Mouse (Mus musculus): ENCODE measurements around the gene Dusp1. TPM values are rescaled to one million over a fixed set of nuclear protein-coding genes. Genes with fewer than 3 reads are reported as not detected.

The Dusp1 gene
- polyA plus RNA-seq, 1 experiment, result 58.4 TPM

- no peak overlapping the region for H3K27ac ChIP-seq (ENCODE audit: insufficient read depth, low read length)
- TF ChIP-seq POLR2A (IDR thresholded peaks at IDR 0.05; ENCODE audit: insufficient read depth, low read length) (no peak), EP300 (IDR thresholded peaks at IDR 0.05; ENCODE audit: insufficient read depth, low read depth, low read length) (no peak), CTCF (IDR thresholded peaks at IDR 0.05; ENCODE audit: low read depth, low read length) (no peak)
- no peak overlapping the region for H3K9ac ChIP-seq (ENCODE audit: low read depth, poor library complexity, severe bottlenecking)
- H3K4me1 ChIP-seq (ENCODE audit: control insufficient read depth, insufficient read depth, low read length), result peaks cover 3% of the 10 kb centered on the region
- no peaks in the 10 kb centered on the region for H3K36me3 ChIP-seq (ENCODE audit: control insufficient read depth, insufficient read depth, low read length, poor library complexity, severe bottlenecking)
- H3K27me3 ChIP-seq (ENCODE audit: control insufficient read depth, insufficient read depth, low read length, poor library complexity, severe bottlenecking), result no peaks in the 10 kb centered on the region
- no peaks in the 10 kb centered on the region for H3K9me3 ChIP-seq (replicated peaks; ENCODE audit: control insufficient read depth, insufficient read depth, low read length, poor library complexity, severe bottlenecking)
- no peak overlapping the region for H3K4me3 ChIP-seq (ENCODE audit: low read depth, low read length)
Observed at GRCm38 (mm10) chr17:26464481-26464880, 97.4 kb downstream of the Dusp1 start.

- H3K4me1 ChIP-seq (ENCODE audit: control insufficient read depth, insufficient read depth, low read length), result peaks cover 3% of the 10 kb centered on the region
- no peaks in the 10 kb centered on the region for H3K36me3 ChIP-seq (ENCODE audit: control insufficient read depth, insufficient read depth, low read length, poor library complexity, severe bottlenecking)
- no peak overlapping the region for H3K27ac ChIP-seq (ENCODE audit: insufficient read depth, low read length)
- no peaks in the 10 kb centered on the region for H3K9me3 ChIP-seq (replicated peaks; ENCODE audit: control insufficient read depth, insufficient read depth, low read length, poor library complexity, severe bottlenecking)
- H3K4me3 ChIP-seq (ENCODE audit: low read depth, low read length), result no peak overlapping the region
- H3K27me3 ChIP-seq (ENCODE audit: control insufficient read depth, insufficient read depth, low read length, poor library complexity, severe bottlenecking), result no peaks in the 10 kb centered on the region
- no peak overlapping the region for H3K9ac ChIP-seq (ENCODE audit: low read depth, poor library complexity, severe bottlenecking)
- no peak for TF ChIP-seq POLR2A (IDR thresholded peaks at IDR 0.05; ENCODE audit: insufficient read depth, low read length)
- TF ChIP-seq CTCF (IDR thresholded peaks at IDR 0.05; ENCODE audit: low read depth, low read length), result no peak
- TF ChIP-seq EP300 (IDR thresholded peaks at IDR 0.05; ENCODE audit: insufficient read depth, low read depth, low read length), result no peak
Observed at GRCm38 (mm10) chr17:26463984-26464383, 97.9 kb downstream of the Dusp1 start.

GRCm38 (mm10) chr17:26463432-26463831 is 98.5 kb downstream of the Dusp1 start:
- Histone ChIP-seq H3K27ac (ENCODE audit: insufficient read depth, low read length) (no peak overlapping the region), H3K9me3 (replicated peaks; ENCODE audit: control insufficient read depth, insufficient read depth, low read length, poor library complexity, severe bottlenecking) (no peaks in the 10 kb centered on the region), H3K4me3 (ENCODE audit: low read depth, low read length) (no peak overlapping the region), H3K4me1 (ENCODE audit: control insufficient read depth, insufficient read depth, low read length) (peaks cover 3% of the 10 kb centered on the region), H3K9ac (ENCODE audit: low read depth, poor library complexity, severe bottlenecking) (no peak overlapping the region), H3K36me3 (ENCODE audit: control insufficient read depth, insufficient read depth, low read length, poor library complexity, severe bottlenecking) (no peaks in the 10 kb centered on the region), H3K27me3 (ENCODE audit: control insufficient read depth, insufficient read depth, low read length, poor library complexity, severe bottlenecking) (no peaks in the 10 kb centered on the region)
- no peak for TF ChIP-seq POLR2A (IDR thresholded peaks at IDR 0.05; ENCODE audit: insufficient read depth, low read length)
- TF ChIP-seq EP300 (IDR thresholded peaks at IDR 0.05; ENCODE audit: insufficient read depth, low read depth, low read length), result no peak
- TF ChIP-seq CTCF (IDR thresholded peaks at IDR 0.05; ENCODE audit: low read depth, low read length), result no peak

- H3K27me3 ChIP-seq (ENCODE audit: control insufficient read depth, insufficient read depth, low read length, poor library complexity, severe bottlenecking), result no peaks in the 10 kb centered on the region
- no peak overlapping the region for H3K27ac ChIP-seq (ENCODE audit: insufficient read depth, low read length)
- H3K9me3 ChIP-seq (replicated peaks; ENCODE audit: control insufficient read depth, insufficient read depth, low read length, poor library complexity, severe bottlenecking), result no peaks in the 10 kb centered on the region
- H3K36me3 ChIP-seq (ENCODE audit: control insufficient read depth, insufficient read depth, low read length, poor library complexity, severe bottlenecking), result no peaks in the 10 kb centered on the region
- TF ChIP-seq POLR2A (IDR thresholded peaks at IDR 0.05; ENCODE audit: insufficient read depth, low read length) (no peak), EP300 (IDR thresholded peaks at IDR 0.05; ENCODE audit: insufficient read depth, low read depth, low read length) (no peak), CTCF (IDR thresholded peaks at IDR 0.05; ENCODE audit: low read depth, low read length) (peak; percentile 96)
- no peak overlapping the region for H3K4me3 ChIP-seq (ENCODE audit: low read depth, low read length)
- H3K4me1 ChIP-seq (ENCODE audit: control insufficient read depth, insufficient read depth, low read length), result peaks cover 3% of the 10 kb centered on the region
- no peak overlapping the region for H3K9ac ChIP-seq (ENCODE audit: low read depth, poor library complexity, severe bottlenecking)
Observed at GRCm38 (mm10) chr17:26462634-26463170, 99.2 kb downstream of the Dusp1 start.

- no peak overlapping the region for H3K4me3 ChIP-seq (ENCODE audit: low read depth, low read length)
- no peaks in the 10 kb centered on the region for H3K4me1 ChIP-seq (ENCODE audit: control insufficient read depth, insufficient read depth, low read length)
- H3K9me3 ChIP-seq (replicated peaks; ENCODE audit: control insufficient read depth, insufficient read depth, low read length, poor library complexity, severe bottlenecking), result no peaks in the 10 kb centered on the region
- H3K27me3 ChIP-seq (ENCODE audit: control insufficient read depth, insufficient read depth, low read length, poor library complexity, severe bottlenecking), result no peaks in the 10 kb centered on the region
- H3K9ac ChIP-seq (ENCODE audit: low read depth, poor library complexity, severe bottlenecking), result no peak overlapping the region
- no peaks in the 10 kb centered on the region for H3K36me3 ChIP-seq (ENCODE audit: control insufficient read depth, insufficient read depth, low read length, poor library complexity, severe bottlenecking)
- TF ChIP-seq CTCF (IDR thresholded peaks at IDR 0.05; ENCODE audit: low read depth, low read length) (no peak), EP300 (IDR thresholded peaks at IDR 0.05; ENCODE audit: insufficient read depth, low read depth, low read length) (no peak), POLR2A (IDR thresholded peaks at IDR 0.05; ENCODE audit: insufficient read depth, low read length) (no peak)
- H3K27ac ChIP-seq (ENCODE audit: insufficient read depth, low read length), result no peak overlapping the region
Observed at GRCm38 (mm10) chr17:26458049-26458448, 103.9 kb downstream of the Dusp1 start.

GRCm38 (mm10) chr17:26457506-26457905 is 104.4 kb downstream of the Dusp1 start:
- TF ChIP-seq POLR2A (IDR thresholded peaks at IDR 0.05; ENCODE audit: insufficient read depth, low read length), result no peak
- no peaks in the 10 kb centered on the region for H3K4me1 ChIP-seq (ENCODE audit: control insufficient read depth, insufficient read depth, low read length)
- H3K27ac ChIP-seq (ENCODE audit: insufficient read depth, low read length), result no peak overlapping the region
- no peaks in the 10 kb centered on the region for H3K27me3 ChIP-seq (ENCODE audit: control insufficient read depth, insufficient read depth, low read length, poor library complexity, severe bottlenecking)
- no peak overlapping the region for H3K4me3 ChIP-seq (ENCODE audit: low read depth, low read length)
- no peaks in the 10 kb centered on the region for H3K9me3 ChIP-seq (replicated peaks; ENCODE audit: control insufficient read depth, insufficient read depth, low read length, poor library complexity, severe bottlenecking)
- H3K9ac ChIP-seq (ENCODE audit: low read depth, poor library complexity, severe bottlenecking), result no peak overlapping the region
- H3K36me3 ChIP-seq (ENCODE audit: control insufficient read depth, insufficient read depth, low read length, poor library complexity, severe bottlenecking), result no peaks in the 10 kb centered on the region

Other genes starting within 250 kb of the Dusp1 start
- 3.3 and 4.2 TPM in 2 replicates for gene Neurl1b, start 147.3 kb downstream of the Dusp1 start, polyA plus RNA-seq (2011; ENCODE audit: insufficient read depth, insufficient read length, low read depth, missing spikeins)
- gene Ergic1, start 639 bp downstream of the Dusp1 start, polyA plus RNA-seq (2011; ENCODE audit: insufficient read depth, insufficient read length, low read depth, missing spikeins), result 166 and 167 TPM in 2 replicates
- 100 and 118 TPM in 2 replicates for gene Atp6v0e, start 101.1 kb upstream of the Dusp1 start, polyA plus RNA-seq (2011; ENCODE audit: insufficient read depth, insufficient read length, low read depth, missing spikeins)
- gene Crebrf, start 153.5 kb upstream of the Dusp1 start, polyA plus RNA-seq (2011; ENCODE audit: insufficient read depth, insufficient read length, low read depth, missing spikeins), result 18.6 and 21.4 TPM in 2 replicates
- gene Bnip1, start 218.9 kb upstream of the Dusp1 start, polyA plus RNA-seq (2011; ENCODE audit: insufficient read depth, insufficient read length, low read depth, missing spikeins), result 28.9 and 29.4 TPM in 2 replicates

All from ES-Bruce4 (cell line).